Mouse (Mus musculus): ENCODE measurements around the gene Shroom3. TPM values are rescaled to one million over a fixed set of nuclear protein-coding genes. Genes with fewer than 3 reads are reported as not detected.

Gene Shroom3
- total and polyA plus RNA-seq, 3 experiments, result 0.04 to 0.11 TPM; not detected in 1

GRCm38 (mm10) chr5:92715319-92715718 is 32.1 kb downstream of the Shroom3 start:
- in situ Hi-C loops (cut with MboI; ENCODE audit: low pct_ligation_motif_present, low pct_unique_long_range_greater_than_20kb, low sequenced_read_pairs), result no loop called here
- TF ChIP-seq JUND (conservative IDR thresholded peaks at IDR 0.05; ENCODE audit: low read depth, low read length), result no peak
- TF ChIP-seq KAT2A (IDR thresholded peaks at IDR 0.05; ENCODE audit: insufficient replicate concordance, low read length), result no peak
- no peak for TF ChIP-seq POLR2AphosphoS2 (IDR thresholded peaks at IDR 0.05; ENCODE audit: low read depth, low read length)
- no peak for TF ChIP-seq ZC3H11A (IDR thresholded peaks at IDR 0.05; ENCODE audit: low read depth, low read length)
- TF ChIP-seq E2F4 (IDR thresholded peaks at IDR 0.05; ENCODE audit: insufficient replicate concordance, low read depth, low read length), result no peak
- TF ChIP-seq NRF1 (IDR thresholded peaks at IDR 0.05; ENCODE audit: low read depth, low read length), result no peak
- TF ChIP-seq CTCF (conservative IDR thresholded peaks at IDR 0.05 in 1 of 2, IDR thresholded peaks at IDR 0.05 in 1 of 2; ENCODE audit: low read depth in 2 of 2, low read length in 2 of 2), result no peak
- TF ChIP-seq MXI1 (IDR thresholded peaks at IDR 0.05; ENCODE audit: low read depth, low read length), result no peak
- no peak for TF ChIP-seq JUN (IDR thresholded peaks at IDR 0.05; ENCODE audit: insufficient read depth, low read depth, low read length)
- no peak for TF ChIP-seq CHD1 (IDR thresholded peaks at IDR 0.05; ENCODE audit: low read depth, low read length)
- TF ChIP-seq MYC (IDR thresholded peaks at IDR 0.05; ENCODE audit: low read depth, low read length), result no peak
- TF ChIP-seq RAD21 (IDR thresholded peaks at IDR 0.05; ENCODE audit: low read depth, low read length), result no peak
- no peak for TF ChIP-seq MAZ (IDR thresholded peaks at IDR 0.05; ENCODE audit: low read depth, low read length)
- no peak for TF ChIP-seq IRF4 (IDR thresholded peaks at IDR 0.05; ENCODE audit: low read depth, low read length)
- no peak for TF ChIP-seq MEF2A (IDR thresholded peaks at IDR 0.05; ENCODE audit: borderline replicate concordance, low read depth, low read length)
- no peak for TF ChIP-seq RCOR1 (conservative IDR thresholded peaks at IDR 0.05; ENCODE audit: low read depth, low read length)
- TF ChIP-seq CHD2 (IDR thresholded peaks at IDR 0.05; ENCODE audit: low read length), result no peak
- H3K79me2 ChIP-seq (replicated peaks; ENCODE audit: control insufficient read depth, extremely low read depth, insufficient read depth, poor library complexity, severe bottlenecking), result no peaks in the 10 kb centered on the region
- no peak overlapping the region for H3K4me2 ChIP-seq (ENCODE audit: insufficient read depth, low read depth, poor library complexity, severe bottlenecking)
- H3K27ac ChIP-seq (ENCODE audit: insufficient read depth, low read depth), result no peak overlapping the region
- H3K4me3 ChIP-seq (replicated peaks in 1 of 3; ENCODE audit: low read depth in 2 of 3, low read length in 2 of 3, poor library complexity in 1 of 3), result no peak overlapping the region
- DNase-seq (ENCODE audit: extremely low read depth), result no peak
- H3K36me3 ChIP-seq (replicated peaks in 1 of 2; ENCODE audit: control insufficient read depth in 1 of 2, insufficient read depth in 1 of 2, low read length in 1 of 2), result no peaks in the 10 kb centered on the region
- dilution Hi-C loops (cut with MboI; ENCODE audit: extremely low pct_ligation_motif_present, extremely low pct_unique_long_range_greater_than_20kb, low sequenced_read_pairs), result no loop called here
- H3K9me3 ChIP-seq (replicated peaks; ENCODE audit: low read length), result no peaks in the 10 kb centered on the region
- no peaks in the 10 kb centered on the region for H3K27me3 ChIP-seq (replicated peaks)
- H3K9ac ChIP-seq (ENCODE audit: insufficient read depth, low read depth), result no peak overlapping the region
- H3K4me1 ChIP-seq (ENCODE audit: control insufficient read depth in 1 of 2, insufficient read depth in 2 of 2), result no peaks in the 10 kb centered on the region

- Histone ChIP-seq H3K27me3 (replicated peaks) (no peaks in the 10 kb centered on the region), H3K4me1 (ENCODE audit: control insufficient read depth in 1 of 2, insufficient read depth in 2 of 2) (no peaks in the 10 kb centered on the region), H3K4me3 (replicated peaks in 1 of 3; ENCODE audit: low read depth in 2 of 3, low read length in 2 of 3, poor library complexity in 1 of 3) (no peak overlapping the region), H3K4me2 (ENCODE audit: insufficient read depth, low read depth, poor library complexity, severe bottlenecking) (no peak overlapping the region), H3K79me2 (replicated peaks; ENCODE audit: control insufficient read depth, extremely low read depth, insufficient read depth, poor library complexity, severe bottlenecking) (no peaks in the 10 kb centered on the region), H3K27ac (ENCODE audit: insufficient read depth, low read depth) (no peak overlapping the region), H3K36me3 (replicated peaks in 1 of 2; ENCODE audit: control insufficient read depth in 1 of 2, insufficient read depth in 1 of 2, low read length in 1 of 2) (no peaks in the 10 kb centered on the region), H3K9ac (ENCODE audit: insufficient read depth, low read depth) (no peak overlapping the region), H3K9me3 (replicated peaks; ENCODE audit: low read length) (no peaks in the 10 kb centered on the region)
- no peak for DNase-seq (ENCODE audit: extremely low read depth)
- in situ Hi-C loops (cut with MboI; ENCODE audit: low pct_ligation_motif_present, low pct_unique_long_range_greater_than_20kb, low sequenced_read_pairs), result no loop called here
- TF ChIP-seq CHD1 (IDR thresholded peaks at IDR 0.05; ENCODE audit: low read depth, low read length) (no peak), ETS1 (conservative IDR thresholded peaks at IDR 0.05; ENCODE audit: low read depth, low read length) (no peak), IRF4 (IDR thresholded peaks at IDR 0.05; ENCODE audit: low read depth, low read length) (no peak), PAX5 (IDR thresholded peaks at IDR 0.05; ENCODE audit: low read length) (no peak), SIN3A (IDR thresholded peaks at IDR 0.05; ENCODE audit: low read length) (no peak), CHD2 (IDR thresholded peaks at IDR 0.05; ENCODE audit: low read length) (no peak), MYC (IDR thresholded peaks at IDR 0.05; ENCODE audit: low read depth, low read length) (no peak), CTCF (conservative IDR thresholded peaks at IDR 0.05 in 1 of 2, IDR thresholded peaks at IDR 0.05 in 1 of 2; ENCODE audit: low read depth in 2 of 2, low read length in 2 of 2) (no peak), ELF1 (IDR thresholded peaks at IDR 0.05; ENCODE audit: low read depth, low read length) (no peak), MEF2A (IDR thresholded peaks at IDR 0.05; ENCODE audit: borderline replicate concordance, low read depth, low read length) (no peak), ZKSCAN1 (IDR thresholded peaks at IDR 0.05; ENCODE audit: borderline replicate concordance, low read depth, low read length) (no peak), RAD21 (IDR thresholded peaks at IDR 0.05; ENCODE audit: low read depth, low read length) (no peak), UBTF (IDR thresholded peaks at IDR 0.05; ENCODE audit: low read depth, low read length) (no peak), NRF1 (IDR thresholded peaks at IDR 0.05; ENCODE audit: low read depth, low read length) (no peak), MAX (IDR thresholded peaks at IDR 0.05; ENCODE audit: low read length) (no peak)
- dilution Hi-C loops (cut with MboI; ENCODE audit: extremely low pct_ligation_motif_present, extremely low pct_unique_long_range_greater_than_20kb, low sequenced_read_pairs), result no loop called here
Measured at GRCm38 (mm10) chr5:92715890-92716289, 32.7 kb downstream of the Shroom3 start.
